Mouse (Mus musculus) CH12.LX (cell line): ENCODE measurements at regions not wholly inside any gene's neighbourhood (a gene's known extent, or its start where the extent isn't known, plus 50 kb on each side); places are given as distances from the start of the nearest gene placed in this dataset.

ENCODE experiments used
- DNase-seq: peaks from one replicate; pipeline ENCODE4 v3.0.0-alpha.2; 2013; ENCODE audit errors: extremely low read depth
- H3K27ac ChIP-seq: 2 replicates; pipeline ENCODE4 v1.5.1; 2012; ENCODE audit warnings: low read depth, mild to moderate bottlenecking, control low read depth, moderate library complexity; ENCODE audit not compliant: insufficient read depth
- H3K27me3 ChIP-seq: replicated peaks from 2 replicates; pipeline ENCODE3; 2012; ENCODE audit warnings: inconsistent platforms
- H3K36me3 ChIP-seq, 2 experiments: replicated peaks in 1 of 2; 2 replicates each; pipeline versions ENCODE3 to v1.6.1; 2012; ENCODE audit warnings: inconsistent platforms in 1 of 2, low read length in 1 of 2, mild to moderate bottlenecking in 1 of 2, mixed read lengths in 1 of 2, moderate library complexity in 1 of 2; ENCODE audit not compliant: control insufficient read depth in 1 of 2, insufficient read depth in 1 of 2
- H3K4me1 ChIP-seq, 2 experiments: 2 replicates each; pipeline ENCODE4 v1.6.1; 2012; ENCODE audit warnings: inconsistent platforms in 1 of 2, moderate library complexity in 1 of 2; ENCODE audit not compliant: insufficient read depth in 2 of 2, control insufficient read depth in 1 of 2
- H3K4me2 ChIP-seq: 2 replicates; pipeline ENCODE4 v1.6.1; 2012; ENCODE audit warnings: low read depth, mild to moderate bottlenecking, control low read depth; ENCODE audit not compliant: poor library complexity, insufficient read depth, severe bottlenecking
- H3K4me3 ChIP-seq, 3 experiments: fragments of 150-350 bp in 1 of 3; sonication (generic) in 1 of 3; replicated peaks in 1 of 3; 2 replicates each; pipeline versions ENCODE3 to v1.5.1; 2011 to 2012; ENCODE audit warnings: low read depth in 2 of 3, low read length in 2 of 3, mild to moderate bottlenecking in 2 of 3, moderate library complexity in 2 of 3, control low read depth in 1 of 3, improper control_type of control experiment in 1 of 3, inconsistent platforms in 1 of 3, mixed read lengths in 1 of 3; ENCODE audit not compliant: poor library complexity in 1 of 3
- H3K79me2 ChIP-seq: replicated peaks from 2 replicates; pipeline ENCODE4 v1.6.1; 2012; ENCODE audit warnings: mild to moderate bottlenecking, moderate library complexity; ENCODE audit not compliant: control insufficient read depth, poor library complexity, insufficient read depth, severe bottlenecking; ENCODE audit errors: extremely low read depth
- H3K9ac ChIP-seq: 2 replicates; pipeline ENCODE4 v1.6.1; 2012; ENCODE audit warnings: low read depth, mild to moderate bottlenecking, control low read depth, moderate library complexity; ENCODE audit not compliant: insufficient read depth
- H3K9me3 ChIP-seq: replicated peaks from 2 replicates; pipeline ENCODE3; 2012; ENCODE audit warnings: low read length, inconsistent platforms, mixed read lengths
- CHD1 ChIP-seq: IDR thresholded peaks from 2 replicates; pipeline ENCODE4 v1.6.1; 2012; ENCODE audit warnings: low read depth, low read length, improper control_type of control experiment, inconsistent platforms
- CHD2 ChIP-seq: IDR thresholded peaks from 2 replicates; pipeline ENCODE4 v1.6.1; 2011; ENCODE audit warnings: low read length, improper control_type of control experiment
- CTCF ChIP-seq, 2 experiments: IDR thresholded peaks in 1 of 2; conservative IDR thresholded peaks in 1 of 2; 2 replicates each; pipeline ENCODE4 v1.5.1; 2011 to 2012; ENCODE audit warnings: low read depth in 2 of 2, low read length in 2 of 2, improper control_type of control experiment in 1 of 2, inconsistent platforms in 1 of 2, mild to moderate bottlenecking in 1 of 2, moderate library complexity in 1 of 2
- E2F4 ChIP-seq: IDR thresholded peaks from 2 replicates; pipeline ENCODE4 v1.6.1; 2011; ENCODE audit warnings: low read depth, low read length, improper control_type of control experiment; ENCODE audit not compliant: insufficient replicate concordance
- ELF1 ChIP-seq: IDR thresholded peaks from 2 replicates; pipeline ENCODE4 v1.6.1; 2014; ENCODE audit warnings: low read depth, mild to moderate bottlenecking, inconsistent platforms, low read length, improper control_type of control experiment
- EP300 ChIP-seq: IDR thresholded peaks from 2 replicates; pipeline ENCODE4 v1.6.1; 2011; ENCODE audit warnings: low read length, improper control_type of control experiment
- ETS1 ChIP-seq: conservative IDR thresholded peaks from 2 replicates; pipeline ENCODE4 v1.6.1; 2012; ENCODE audit warnings: low read depth, mild to moderate bottlenecking, inconsistent platforms, low read length, improper control_type of control experiment, moderate library complexity
- GABPA ChIP-seq: IDR thresholded peaks from 2 replicates; pipeline ENCODE4 v1.6.1; 2012; ENCODE audit warnings: low read depth, low read length, improper control_type of control experiment, inconsistent platforms; ENCODE audit not compliant: insufficient replicate concordance
- HCFC1 ChIP-seq: IDR thresholded peaks from 2 replicates; pipeline ENCODE4 v1.6.1; 2012; ENCODE audit warnings: low read depth, mild to moderate bottlenecking, inconsistent platforms, low read length, improper control_type of control experiment
- IRF4 ChIP-seq: IDR thresholded peaks from 2 replicates; pipeline ENCODE4 v1.6.1; 2014; ENCODE audit warnings: low read depth, mild to moderate bottlenecking, inconsistent platforms, low read length, improper control_type of control experiment
- JUN ChIP-seq: IDR thresholded peaks from 2 replicates; pipeline ENCODE4 v1.6.1; 2011; ENCODE audit warnings: low read depth, mild to moderate bottlenecking, low read length, improper control_type of control experiment, moderate library complexity; ENCODE audit not compliant: insufficient read depth
- JUND ChIP-seq: conservative IDR thresholded peaks from 2 replicates; pipeline ENCODE4 v1.6.1; 2011; ENCODE audit warnings: low read depth, low read length, improper control_type of control experiment
- KAT2A ChIP-seq: IDR thresholded peaks from 2 replicates; pipeline ENCODE4 v1.6.1; 2012; ENCODE audit warnings: low read length, improper control_type of control experiment, inconsistent platforms; ENCODE audit not compliant: insufficient replicate concordance
- MAFK ChIP-seq: IDR thresholded peaks from 2 replicates; pipeline ENCODE4 v1.6.1; 2011; ENCODE audit warnings: low read length, improper control_type of control experiment; ENCODE audit not compliant: insufficient replicate concordance
- MAX ChIP-seq: IDR thresholded peaks from 2 replicates; pipeline ENCODE4 v1.6.1; 2011; ENCODE audit warnings: low read length, improper control_type of control experiment
- MAZ ChIP-seq: IDR thresholded peaks from 2 replicates; pipeline ENCODE4 v1.6.1; 2012; ENCODE audit warnings: low read depth, mild to moderate bottlenecking, inconsistent platforms, low read length, improper control_type of control experiment, moderate library complexity
- NELFE ChIP-seq: IDR thresholded peaks from 2 replicates; pipeline ENCODE4 v1.6.1; 2011; ENCODE audit warnings: low read depth, low read length, improper control_type of control experiment
- POLR2A ChIP-seq: IDR thresholded peaks from 2 replicates; pipeline ENCODE4 v1.6.1; 2011; ENCODE audit warnings: low read depth, mild to moderate bottlenecking, improper control_type of control experiment, low read length
- POLR2AphosphoS2 ChIP-seq: IDR thresholded peaks from 2 replicates; pipeline ENCODE4 v1.6.1; 2011; ENCODE audit warnings: low read depth, low read length, improper control_type of control experiment
- RAD21 ChIP-seq: IDR thresholded peaks from 2 replicates; pipeline ENCODE4 v1.6.1; 2011; ENCODE audit warnings: low read depth, mild to moderate bottlenecking, low read length, improper control_type of control experiment, moderate library complexity
- RCOR1 ChIP-seq: conservative IDR thresholded peaks from 2 replicates; pipeline ENCODE4 v1.6.1; 2012; ENCODE audit warnings: low read depth, mild to moderate bottlenecking, inconsistent platforms, low read length, improper control_type of control experiment
- TBP ChIP-seq: conservative IDR thresholded peaks from 2 replicates; pipeline ENCODE4 v1.6.1; 2011; ENCODE audit warnings: low read depth, low read length, improper control_type of control experiment
- UBTF ChIP-seq: IDR thresholded peaks from 2 replicates; pipeline ENCODE4 v1.6.1; 2012; ENCODE audit warnings: low read depth, mild to moderate bottlenecking, inconsistent platforms, low read length, improper control_type of control experiment, moderate library complexity
- USF1 ChIP-seq: IDR thresholded peaks from 2 replicates; pipeline ENCODE4 v1.6.1; 2014; ENCODE audit warnings: low read depth, mild to moderate bottlenecking, inconsistent platforms, low read length, improper control_type of control experiment
- USF2 ChIP-seq: conservative IDR thresholded peaks from 2 replicates; pipeline ENCODE4 v1.6.1; 2011; ENCODE audit warnings: low read depth, low read length, improper control_type of control experiment
- ZNF384 ChIP-seq: IDR thresholded peaks from 2 replicates; pipeline ENCODE4 v1.6.1; 2012; ENCODE audit warnings: low read depth, low read length, improper control_type of control experiment, inconsistent platforms
- dilution Hi-C: fragments of 300-500 bp; cut with MboI; formaldehyde crosslinking; loops from 2 replicates; pipeline ENCODE4 v1.14.3; 2020; ENCODE audit warnings: low sequenced_read_pairs; ENCODE audit not compliant: extremely low pct_unique_long_range_greater_than_20kb, extremely low pct_ligation_motif_present
- in situ Hi-C: fragments of 300-500 bp; cut with MboI; formaldehyde crosslinking; loops from 3 replicates; pipeline ENCODE4 v1.14.3; 2019; ENCODE audit warnings: low sequenced_read_pairs, low pct_ligation_motif_present, low pct_unique_long_range_greater_than_20kb, mixed read lengths

DNA sequence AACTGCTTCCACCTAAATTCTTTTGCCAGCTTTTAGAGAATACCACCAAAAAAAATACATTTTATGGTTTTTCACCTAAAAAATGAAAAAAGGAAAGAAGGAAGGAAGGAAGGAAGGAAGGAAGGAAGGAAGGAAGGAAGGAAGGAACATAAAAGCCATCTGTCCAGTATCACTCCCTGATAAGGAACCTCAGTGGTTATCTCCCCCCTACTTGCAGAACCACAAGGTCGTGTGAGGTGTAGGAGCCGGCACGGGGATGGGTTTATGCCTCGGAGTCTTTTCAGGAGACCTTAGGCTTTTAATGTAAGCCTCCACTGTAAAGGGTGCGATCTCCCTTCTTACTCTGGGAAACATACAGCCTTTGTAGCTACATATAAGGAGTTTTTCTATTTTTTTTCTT is 180.8 kb upstream of the Kbtbd8 start:
- dilution Hi-C loops (no loop called here), in situ Hi-C loops (no loop called here)
- Histone ChIP-seq H3K36me3 (no peaks in the 10 kb centered on the region), H3K79me2 (no peaks in the 10 kb centered on the region), H3K9ac (no peak overlapping the region), H3K27me3 (no peaks in the 10 kb centered on the region), H3K4me1 (peaks cover 0 to 29% of the 10 kb centered on the region in 2 experiments; a peak in 2 of 4 replicates), H3K4me2 (no peak overlapping the region), H3K4me3 (no peak overlapping the region), H3K9me3 (no peaks in the 10 kb centered on the region), H3K27ac (no peak overlapping the region)
- no peak for DNase-seq
- TF ChIP-seq HCFC1: no peak
- no peak for TF ChIP-seq UBTF
- TF ChIP-seq RAD21: no peak
- no peak for TF ChIP-seq CHD1
- TF ChIP-seq TBP: no peak
- TF ChIP-seq USF2: no peak
- TF ChIP-seq MAZ: no peak
- TF ChIP-seq CTCF (conservative IDR thresholded peaks at IDR 0.05 in 1 of 2, IDR thresholded peaks at IDR 0.05 in 1 of 2; ENCODE audit: low read depth in 2 of 2, low read length in 2 of 2): no peak
- TF ChIP-seq MAX: no peak
- no peak for TF ChIP-seq GABPA
- no peak for TF ChIP-seq NELFE
- no peak for TF ChIP-seq IRF4
- TF ChIP-seq JUN: no peak
- no peak for TF ChIP-seq ELF1

DNA sequence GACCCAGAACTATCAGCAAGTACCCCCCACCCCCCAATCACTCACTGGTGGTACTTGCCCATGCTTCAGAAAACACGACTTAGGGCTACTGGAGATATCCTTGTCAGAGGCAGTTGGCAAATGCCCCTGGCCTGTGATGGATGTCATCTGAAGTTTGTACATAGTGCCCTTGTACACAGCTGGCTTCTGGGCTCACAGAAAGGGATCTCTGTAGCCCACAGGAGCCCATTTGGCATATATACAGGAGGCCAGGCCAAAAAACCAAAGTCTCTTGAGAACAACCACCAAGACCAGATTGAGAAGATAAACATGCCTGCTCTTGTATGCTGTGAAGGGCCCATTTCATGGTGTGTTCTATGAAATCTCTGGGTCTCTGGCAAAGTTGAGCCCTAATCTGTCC is 181.3 kb upstream of the Kbtbd8 start:
- Histone ChIP-seq H3K36me3 (no peaks in the 10 kb centered on the region), H3K27ac (no peak overlapping the region), H3K9me3 (no peaks in the 10 kb centered on the region), H3K27me3 (no peaks in the 10 kb centered on the region), H3K79me2 (no peaks in the 10 kb centered on the region), H3K4me3 (no peak overlapping the region)
- DNase-seq: no peak
- no peak for TF ChIP-seq USF1
- no peak for TF ChIP-seq MAFK
- TF ChIP-seq JUND: no peak
- TF ChIP-seq EP300: no peak
- no peak for TF ChIP-seq CHD2
- TF ChIP-seq UBTF: no peak
- TF ChIP-seq ZNF384: no peak
- no peak for TF ChIP-seq MAX
- no peak for TF ChIP-seq MAZ
- no peak for TF ChIP-seq E2F4
- no peak for TF ChIP-seq RAD21
- TF ChIP-seq GABPA: no peak
- no peak for TF ChIP-seq ETS1
- no peak for TF ChIP-seq HCFC1
- no peak for TF ChIP-seq CTCF (conservative IDR thresholded peaks at IDR 0.05 in 1 of 2, IDR thresholded peaks at IDR 0.05 in 1 of 2; ENCODE audit: low read depth in 2 of 2, low read length in 2 of 2)
- no peak for TF ChIP-seq POLR2A
- TF ChIP-seq KAT2A: no peak
- TF ChIP-seq RCOR1: no peak
- no peak for TF ChIP-seq POLR2AphosphoS2
- TF ChIP-seq USF2: no peak
- TF ChIP-seq, all 38 proteins: peak for 0
- dilution Hi-C loops: no loop called here
- in situ Hi-C loops: no loop called here
- H3K4me1 ChIP-seq: peaks cover 0 to 29% of the 10 kb centered on the region in 2 experiments; a peak in 2 of 4 replicates
- no peak overlapping the region for H3K9ac ChIP-seq
- H3K4me2 ChIP-seq: no peak overlapping the region
